Mouse (Mus musculus): ENCODE results near the gene Cbx2.
A peak's percentile ranks its signal among the peaks of the same experiment; 100 is the strongest.

The Cbx2 gene

DNA sequence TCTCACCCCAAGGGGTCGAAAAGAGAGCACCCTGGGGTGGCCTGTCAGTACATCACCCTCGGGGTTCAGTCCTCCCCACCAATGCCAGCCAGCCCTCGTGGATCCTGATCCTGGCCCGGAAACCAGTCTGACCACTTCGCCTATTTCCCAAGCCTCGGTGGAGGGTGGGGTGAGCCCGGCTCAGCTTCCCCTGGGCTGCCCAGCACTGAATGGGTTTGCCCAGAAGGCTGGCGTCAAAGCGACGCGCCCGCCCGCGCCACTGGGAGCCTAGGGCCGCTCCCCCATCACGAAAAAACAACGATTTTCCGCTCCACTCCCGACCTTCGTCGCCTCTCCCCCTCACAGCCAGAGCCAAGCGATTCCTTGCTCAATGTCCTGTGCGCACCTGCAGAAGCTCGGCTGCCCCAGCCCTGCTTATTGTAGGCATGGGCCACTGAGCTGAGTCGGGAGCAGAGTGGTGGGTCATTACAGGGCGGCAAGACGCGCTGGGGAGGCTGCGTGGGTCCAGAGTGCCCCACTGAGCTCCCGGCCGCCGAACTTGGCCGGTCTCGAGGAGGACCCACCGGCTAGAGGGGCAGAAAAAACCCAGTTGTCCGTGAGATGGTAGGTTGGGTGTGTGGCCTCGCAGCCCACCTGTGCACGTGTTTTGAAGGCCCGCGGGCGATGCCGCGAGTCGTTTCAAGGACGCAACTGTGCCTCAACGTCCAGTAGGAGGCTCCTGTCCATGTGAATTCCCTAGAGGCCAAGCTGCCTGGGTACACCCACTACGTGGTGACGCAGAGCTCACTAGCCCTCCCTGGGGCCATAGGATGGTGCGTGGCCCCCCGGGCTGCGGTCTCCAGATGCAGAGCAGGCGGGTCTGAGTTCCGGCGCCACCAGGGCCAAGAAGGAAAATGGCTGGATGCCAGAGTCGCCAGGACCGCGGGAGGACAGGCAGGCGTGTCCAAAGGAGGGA lies 35.6 kb downstream of the Cbx2 start:
- no peak for DNase-seq (ENCODE audit: inconsistent ontology term)

DNA sequence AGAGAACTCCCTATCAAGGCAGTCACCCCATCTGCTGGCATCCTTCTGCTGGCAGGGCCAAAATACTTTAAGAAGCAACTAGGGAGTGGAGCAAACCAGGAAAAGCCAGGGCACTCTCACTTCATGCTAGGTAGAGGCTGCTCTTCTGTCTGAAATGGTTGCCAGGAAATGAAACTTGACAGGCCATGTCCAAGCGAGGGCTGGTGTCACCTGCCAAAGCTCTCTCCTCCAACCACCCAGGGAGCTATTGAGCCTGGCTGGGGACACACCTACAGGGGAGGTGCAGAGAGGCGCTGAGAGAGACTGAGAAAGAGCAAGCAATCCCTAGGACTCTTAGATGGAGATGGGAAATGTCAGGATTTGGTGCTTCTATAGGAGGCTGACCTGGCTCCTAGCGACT lies 36.5 kb downstream of the Cbx2 start:
- no peak for DNase-seq (ENCODE audit: inconsistent ontology term)

DNA sequence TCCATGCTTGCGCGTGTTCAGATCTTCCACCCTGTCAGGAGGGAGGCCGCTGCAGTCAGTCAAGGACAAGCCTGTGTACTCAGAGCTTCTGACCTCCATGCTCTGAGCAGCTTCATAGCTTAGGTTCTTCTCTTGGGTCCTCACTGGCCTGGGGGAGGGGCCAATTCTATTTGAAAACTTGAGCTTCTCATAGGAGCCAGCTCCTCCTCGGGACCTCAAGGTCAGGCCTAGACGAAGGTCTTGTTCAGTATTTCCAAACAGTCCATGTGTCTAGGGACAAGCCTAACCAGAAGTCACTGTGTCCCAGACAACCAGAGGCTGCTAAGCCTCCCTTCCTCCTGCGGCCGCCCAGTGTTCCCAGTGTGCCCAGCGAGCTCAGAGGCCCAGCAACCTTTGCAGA lies 44.1 kb downstream of the Cbx2 start:
- no peak for DNase-seq (ENCODE audit: inconsistent ontology term)

DNA sequence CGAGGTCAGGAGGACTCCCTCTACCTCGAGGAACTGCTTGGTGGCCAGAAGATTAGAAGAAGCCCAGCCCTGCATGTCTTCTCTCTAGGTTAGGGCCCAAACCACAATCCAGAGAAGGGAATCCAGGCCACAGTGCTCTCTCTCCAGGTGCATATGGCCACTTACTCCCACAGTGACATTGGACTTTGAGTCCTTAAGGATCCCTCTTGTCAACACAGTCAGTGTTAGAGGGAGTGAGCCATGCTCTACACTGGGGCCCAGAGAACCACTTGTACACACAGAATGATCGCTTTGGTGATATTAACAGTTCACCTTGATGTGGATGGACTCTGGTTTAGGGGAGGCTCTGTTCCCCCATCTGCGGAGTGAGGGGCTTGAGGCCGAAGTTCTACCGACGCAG lies 49.5 kb downstream of the Cbx2 start:
- DNase-seq (ENCODE audit: inconsistent ontology term), result no peak

DNA sequence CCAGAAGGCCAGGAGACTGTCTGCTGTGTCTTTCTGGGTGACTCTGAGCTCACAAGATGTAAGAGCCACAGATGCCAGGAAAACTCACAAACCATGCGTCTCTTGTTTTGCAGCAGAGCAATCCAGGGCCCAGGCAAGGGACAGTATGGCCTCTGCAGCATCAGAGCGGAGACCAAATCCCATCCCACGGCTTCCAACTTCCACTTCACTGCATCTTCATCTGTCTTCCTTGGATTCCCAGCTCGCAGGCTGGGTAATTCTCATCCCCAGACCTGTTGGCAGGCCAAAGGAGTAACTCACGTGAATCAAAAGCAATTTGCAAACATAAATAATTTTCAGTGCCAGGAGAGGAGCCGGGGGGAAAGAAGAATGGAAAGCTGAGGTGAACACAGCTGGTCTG lies 50.2 kb downstream of the Cbx2 start:
- DNase-seq (ENCODE audit: inconsistent ontology term), result no peak

DNA sequence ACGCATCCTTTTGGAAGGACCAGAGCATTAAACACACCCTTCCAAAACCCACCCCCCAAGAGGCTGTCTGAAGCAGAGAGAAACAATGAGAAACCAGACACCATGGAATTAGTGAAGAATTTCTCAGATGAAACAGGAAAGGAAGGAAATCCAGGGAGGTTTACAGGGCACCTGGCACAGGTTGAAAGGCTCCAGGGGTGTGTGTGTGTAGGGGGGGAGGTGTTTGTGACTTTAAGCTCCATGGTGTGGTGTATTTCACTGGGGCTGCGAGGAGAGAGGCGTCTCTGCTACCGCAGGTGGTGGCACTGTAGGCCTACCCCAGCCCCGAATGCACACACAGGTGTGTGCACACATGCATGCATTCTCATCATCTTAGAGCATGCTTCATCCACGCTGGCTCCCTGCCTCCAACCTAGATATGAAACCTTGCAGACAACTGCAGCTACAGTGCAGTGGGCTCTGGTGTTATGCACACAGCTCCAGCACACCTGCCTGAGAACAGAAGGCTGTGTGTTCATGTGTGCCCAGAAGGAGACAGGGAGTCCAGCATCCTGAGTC lies 51.2 kb downstream of the Cbx2 start:
- DNase-seq (ENCODE audit: inconsistent ontology term), result no peak

DNA sequence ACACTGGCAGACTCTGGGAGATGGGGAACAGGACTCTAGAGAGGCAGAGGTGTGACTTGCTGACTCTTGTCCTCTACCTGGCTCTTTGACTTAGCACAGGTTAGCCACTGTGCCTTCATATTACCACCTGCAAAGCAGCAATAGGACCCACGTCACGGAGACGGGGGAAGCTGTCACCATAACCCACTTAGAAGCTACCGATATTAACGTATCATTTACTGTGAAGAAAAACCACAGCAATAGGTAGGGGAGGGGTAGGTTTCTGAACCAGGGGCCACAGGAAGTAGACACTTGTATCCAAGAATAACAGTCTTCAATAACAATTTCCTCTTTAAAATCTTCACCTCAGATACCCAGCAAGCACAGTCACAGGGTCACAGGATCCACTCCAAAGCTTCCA lies 53.0 kb downstream of the Cbx2 start:
- no peak for DNase-seq (ENCODE audit: inconsistent ontology term)

DNA sequence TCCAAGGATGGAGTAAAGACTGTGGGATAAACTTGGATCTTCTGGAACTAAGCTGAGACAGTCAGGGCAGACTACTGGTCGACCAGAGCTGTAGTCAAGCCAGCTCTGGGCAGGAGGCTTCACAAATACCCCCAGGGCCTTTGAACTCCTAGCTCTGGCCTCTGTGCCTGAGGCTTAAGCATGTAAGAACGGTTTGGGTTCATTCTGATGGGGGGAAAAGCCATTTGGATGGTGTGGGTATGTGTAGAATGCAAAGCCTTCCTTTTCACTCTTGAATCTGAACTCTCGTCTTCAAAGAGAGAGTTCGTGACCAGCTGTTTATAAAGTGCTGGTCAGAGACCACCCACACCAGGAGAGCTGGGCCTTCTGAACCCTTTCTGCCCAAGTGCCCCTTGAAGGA lies 55.0 kb downstream of the Cbx2 start:
- DNase-seq (ENCODE audit: inconsistent ontology term), result no peak

DNA sequence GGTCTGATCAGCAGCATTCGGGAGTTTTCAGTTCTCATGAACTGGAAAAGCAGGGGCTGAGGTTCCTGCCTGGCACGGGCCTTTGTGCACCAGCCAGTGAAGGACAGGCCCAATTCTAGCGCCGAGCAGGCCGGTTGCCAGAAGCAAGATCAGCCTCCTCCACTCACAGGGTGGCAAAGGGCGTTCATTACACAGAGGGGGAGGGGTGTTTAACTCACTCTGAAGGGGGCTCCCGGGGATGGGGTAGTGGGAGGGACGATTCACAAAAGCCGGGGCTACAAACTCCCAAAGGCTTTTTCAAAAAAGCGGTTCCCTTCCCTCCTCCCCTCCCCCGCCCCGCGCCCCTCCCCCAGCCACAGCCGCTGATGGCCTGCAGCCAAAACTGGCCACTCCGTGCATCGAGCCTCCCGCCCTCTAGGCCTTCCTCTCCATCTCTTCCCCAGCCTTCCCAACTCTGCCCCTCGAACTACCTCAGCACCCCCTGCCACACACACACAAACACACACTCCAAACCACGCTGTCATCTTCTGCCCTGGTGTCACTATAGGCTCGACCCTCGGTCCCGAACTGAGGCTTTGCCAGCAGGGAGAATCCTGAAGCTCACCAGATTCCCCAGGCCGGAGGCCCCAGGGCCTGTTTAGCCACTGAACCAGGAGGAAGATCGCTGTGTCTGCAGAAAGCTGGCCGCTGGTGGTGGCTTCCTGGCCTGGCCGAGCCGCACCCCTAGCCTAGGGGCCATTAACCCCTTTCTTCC lies 56.1 kb downstream of the Cbx2 start:
- peak; percentile 87 for DNase-seq (ENCODE audit: inconsistent ontology term)

DNA sequence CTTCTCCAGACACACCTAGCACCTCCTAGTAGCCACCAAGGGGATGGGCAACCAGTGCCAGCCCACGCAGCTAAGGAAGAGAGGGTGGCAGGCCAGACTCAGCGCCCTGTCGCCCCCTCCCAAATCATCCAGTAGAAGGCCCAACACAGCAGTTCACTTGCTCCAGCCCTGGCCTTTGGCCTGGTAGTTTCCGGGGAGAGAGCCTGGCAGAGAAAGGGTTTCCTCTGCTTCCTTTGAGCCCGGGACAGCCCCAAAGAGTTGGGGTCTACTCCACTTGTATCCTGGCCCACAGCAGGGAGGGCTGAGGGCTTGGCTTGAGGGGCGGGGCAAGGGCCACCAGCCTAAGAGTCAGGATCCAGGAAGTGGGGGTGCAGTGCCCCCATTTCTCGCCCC lies 56.7 kb downstream of the Cbx2 start:
- no peak for DNase-seq (ENCODE audit: inconsistent ontology term)

DNA sequence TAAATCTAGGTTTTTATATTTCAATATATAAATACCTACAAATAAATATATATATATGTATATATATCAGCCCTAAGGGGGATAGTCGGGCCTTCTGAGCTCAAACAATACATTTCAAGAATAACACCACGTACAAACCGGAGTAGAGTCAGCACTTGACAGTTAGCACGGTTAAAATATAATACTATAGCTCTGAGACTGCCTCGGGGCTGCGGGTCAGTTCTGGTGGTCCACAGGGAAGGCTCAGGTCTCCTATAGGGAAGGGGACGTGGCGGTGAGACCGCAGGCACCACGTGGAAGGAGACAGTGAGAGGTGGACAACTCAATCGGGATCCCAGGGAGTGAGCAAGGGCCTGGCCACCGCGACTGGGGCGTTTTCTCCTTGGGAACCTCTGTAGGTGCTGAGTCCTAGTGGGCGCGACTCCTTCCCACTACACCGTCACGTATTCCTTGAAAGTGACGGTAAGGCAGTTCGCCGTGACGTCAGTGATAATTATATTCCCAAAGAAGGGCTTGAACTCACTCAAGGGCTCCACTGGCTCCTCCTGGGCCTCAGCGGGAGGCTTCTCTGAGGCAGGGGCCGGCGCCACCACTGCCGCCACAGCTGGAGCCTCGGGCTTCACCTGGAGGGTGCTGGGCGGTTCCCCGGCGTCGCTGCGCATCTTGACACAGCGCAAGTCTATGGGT lies 57.8 kb downstream of the Cbx2 start:
- DNase-seq (ENCODE audit: inconsistent ontology term), result no peak

All from Muller cell, postnatal 12 days (primary cell).